Mouse (Mus musculus) small intestine, adult 10 weeks (tissue): ENCODE measurements around the gene Myl3. TPM values are rescaled to one million over a fixed set of nuclear protein-coding genes. Genes with fewer than 3 reads are reported as not detected.

Experiments used
- polyA plus RNA-seq: library from polyadenylated mRNA; stranded (reverse); fragments of 350-450 nt; fragmentation: Illumina TruSeq; extraction: RNeasy Lipid Tissue Mini Kit (QIAGEN cat#74804); gene quantifications from one replicate; pipeline ENCODE4 v1.2.3, GENCODE M21; 2014; ENCODE audit warnings: low replicate concordance

Myl3 gene
- polyA plus RNA-seq = not detected

GRCm38 (mm10) chr9:110741711-110742294 is at the start of gene Myl3:
TSS of gene Myl3 (plus strand) at chr9:110741861.

GRCm38 (mm10) chr9:110746961-110747360 is 5.3 kb downstream of the Myl3 start, which contains the start of gene Pth1r:
TSS of gene Pth1r (minus strand) at chr9:110747145.

GRCm38 (mm10) chr9:110797866-110798265 is 56.2 kb downstream of the Myl3 start, which contains the start of gene Prss42:
TSS of gene Prss42 (plus strand) at chr9:110798166.

GRCm38 (mm10) chr9:110813789-110814188 is 72.1 kb downstream of the Myl3 start, which contains the start of gene Prss44:
TSS of gene Prss44 (plus strand) at chr9:110813994.

Other genes with a start within 250 kb of the Myl3 start
- 56.1 TPM for gene Setd2, start 209.3 kb upstream of the Myl3 start, polyA plus RNA-seq
- 0.63 TPM for gene Nradd, start 117.4 kb upstream of the Myl3 start, polyA plus RNA-seq
- not detected for gene Nbeal2, start 87.7 kb upstream of the Myl3 start, polyA plus RNA-seq
- not detected for gene Ccdc12, start 85.4 kb upstream of the Myl3 start, polyA plus RNA-seq
- gene Pth1r, start 5.3 kb downstream of the Myl3 start, polyA plus RNA-seq = not detected
- not detected for gene Prss42, start 56.3 kb downstream of the Myl3 start, polyA plus RNA-seq
- not detected for gene Prss44, start 72.1 kb downstream of the Myl3 start, polyA plus RNA-seq
- not detected for gene Prss43, start 84.8 kb downstream of the Myl3 start, polyA plus RNA-seq
- not detected for gene Prss45, start 92.7 kb downstream of the Myl3 start, polyA plus RNA-seq
- gene Prss46, start 102.6 kb downstream of the Myl3 start, polyA plus RNA-seq = not detected
- gene Prss50, start 116.1 kb downstream of the Myl3 start, polyA plus RNA-seq = not detected
- gene Als2cl, start 138.0 kb downstream of the Myl3 start, polyA plus RNA-seq = 3.1 TPM
- 0.74 TPM for gene Tmie, start 138.3 kb downstream of the Myl3 start, polyA plus RNA-seq
- gene Fam240a, start 175.0 kb downstream of the Myl3 start, polyA plus RNA-seq = not detected
- not detected for gene Tdgf1, start 204.3 kb downstream of the Myl3 start, polyA plus RNA-seq
- gene Lrrc2, start 209.7 kb downstream of the Myl3 start, polyA plus RNA-seq = 0.22 TPM
- gene Rtp3, start 248.7 kb downstream of the Myl3 start, polyA plus RNA-seq = 0.37 TPM